Mouse (Mus musculus): ENCODE results near the gene Brwd3. TPM values are rescaled to one million over a fixed set of nuclear protein-coding genes. Genes with fewer than 3 reads are reported as not detected.

Gene Brwd3
- total RNA-seq (2023): 23.5 TPM

GRCm38 (mm10) chrX:108834090-108834774, at the start of gene Brwd3:
Gene Brwd3 (minus strand): TSS chrX:108834372.

Other genes with a start within 250 kb of the Brwd3 start
- not detected for gene Gm379, start 169.5 kb downstream of the Brwd3 start, total RNA-seq (2023)
- gene Hmgn5, start 179.0 kb upstream of the Brwd3 start, total RNA-seq (2023): 10.1 TPM